Mouse (Mus musculus): Measurements from ENCODE around the gene Kcnk3. TPM values are rescaled to one million over a fixed set of nuclear protein-coding genes. Genes with fewer than 3 reads are reported as not detected.

The Kcnk3 gene
- 226 and 521 TPM in 2 replicates for polyA plus RNA-seq (2015; fragmentation: Nextera tagmentation; extraction: Ambion mirVana)

GRCm38 (mm10) chr5:30587681-30588300, at the start of gene Kcnk3:
Kcnk3 (plus strand) TSS chr5:30588170.

GRCm38 (mm10) chr5:30545698-30546097, 42.3 kb upstream of the Kcnk3 start, which contains the start of gene Cib4:
Cib4 (minus strand) TSS chr5:30545836.

GRCm38 (mm10) chr5:30647815-30648560, 60.0 kb downstream of the Kcnk3 start, which contains the start of gene Slc35f6:
Slc35f6 (plus strand) TSS chr5:30647933.

GRCm38 (mm10) chr5:30666391-30667195, 78.6 kb downstream of the Kcnk3 start, which contains the start of gene Cenpa:
Cenpa (plus strand) TSS chr5:30666777.

Small RNAs within 50 kb of the gene (microRNA-seq; reads per million reads assigned to microRNA genes)
- not detected for gene Mir5625 (ENCODE audit: borderline replicate concordance, insufficient number of aligned reads)

Other genes with a start within 250 kb of the Kcnk3 start
- gene Otof, start 126.2 kb upstream of the Kcnk3 start, polyA plus RNA-seq (2015; fragmentation: Nextera tagmentation; extraction: Ambion mirVana), result 0.03 and 0.22 TPM in 2 replicates
- not detected in 2 replicates for gene 1700001C02Rik, start 122.1 kb upstream of the Kcnk3 start, polyA plus RNA-seq (2015; fragmentation: Nextera tagmentation; extraction: Ambion mirVana)
- 1.6 and 1.8 TPM in 2 replicates for gene Cib4, start 42.3 kb upstream of the Kcnk3 start, polyA plus RNA-seq (2015; fragmentation: Nextera tagmentation; extraction: Ambion mirVana)
- 20.7 and 33.1 TPM in 2 replicates for gene Slc35f6, start 59.8 kb downstream of the Kcnk3 start, polyA plus RNA-seq (2015; fragmentation: Nextera tagmentation; extraction: Ambion mirVana)
- gene Cenpa, start 78.6 kb downstream of the Kcnk3 start, polyA plus RNA-seq (2015; fragmentation: Nextera tagmentation; extraction: Ambion mirVana), result 101 and 119 TPM in 2 replicates
- gene Dpysl5, start 123.4 kb downstream of the Kcnk3 start, polyA plus RNA-seq (2015; fragmentation: Nextera tagmentation; extraction: Ambion mirVana), result 7.5 and 31.0 TPM in 2 replicates
- 36.6 and 38.0 TPM in 2 replicates for gene Mapre3, start 226.5 kb downstream of the Kcnk3 start, polyA plus RNA-seq (2015; fragmentation: Nextera tagmentation; extraction: Ambion mirVana)